Mouse (Mus musculus) brain, embryonic 14.5 days (tissue): ENCODE results near the gene Nog. TPM values are rescaled to one million over a fixed set of nuclear protein-coding genes. Genes with fewer than 3 reads are reported as not detected.

Source experiments
- DNase-seq: peaks from one replicate; pipeline ENCODE4 v3.0.0-alpha.2; 2011; ENCODE audit warnings: low read depth
- CTCF ChIP-seq: fragments of 200-500 bp; IDR thresholded peaks from 2 replicates; pipeline ENCODE4 v1.5.1; 2012; ENCODE audit warnings: inconsistent platforms, mild to moderate bottlenecking, moderate library complexity, borderline replicate concordance; ENCODE audit not compliant: insufficient read depth, insufficient read length; ENCODE audit errors: extremely low read depth
- POLR2A ChIP-seq: fragments of 200-500 bp; IDR thresholded peaks from 2 replicates; pipeline ENCODE4 v1.6.1; 2012; ENCODE audit warnings: mild to moderate bottlenecking, inconsistent platforms, borderline replicate concordance; ENCODE audit not compliant: poor library complexity, insufficient read depth, insufficient read length, severe bottlenecking; ENCODE audit errors: extremely low read depth
- polyA plus RNA-seq: library from polyadenylated mRNA; depleted of rRNA; stranded (reverse); fragments of >200 nt; gene quantifications from 2 replicates; pipeline ENCODE4 v1.2.3, GENCODE M21; 2012; rRNA removed

The Nog gene
- polyA plus RNA-seq: 8.8 and 10.5 TPM in 2 replicates

GRCm38 (mm10) chr11:89302056-89302815 is at the start of gene Nog:
Nog (minus strand) TSS chr11:89302332.
- TF ChIP-seq CTCF: no peak
- TF ChIP-seq POLR2A: no peak
- DNase-seq: peak; percentile 94

GRCm38 (mm10) chr11:89340238-89340637 is 38.1 kb upstream of the Nog start:
- no peak for TF ChIP-seq CTCF
- DNase-seq: peak; percentile 72

GRCm38 (mm10) chr11:89339783-89340182 is 37.7 kb upstream of the Nog start:
- DNase-seq: no peak
- no peak for TF ChIP-seq POLR2A
- TF ChIP-seq CTCF: no peak

GRCm38 (mm10) chr11:89337910-89338309 is 35.8 kb upstream of the Nog start:
- TF ChIP-seq CTCF: no peak
- no peak for TF ChIP-seq POLR2A
- DNase-seq: no peak

GRCm38 (mm10) chr11:89327089-89327881 is 25.2 kb upstream of the Nog start:
- peak; percentile 64 for DNase-seq

GRCm38 (mm10) chr11:89321775-89322174 is 19.6 kb upstream of the Nog start:
- DNase-seq: no peak
- TF ChIP-seq POLR2A (no peak), CTCF (no peak)

More at GRCm38 (mm10) chr11:89327089-89327881, 25.2 kb upstream of the Nog start:
- TF ChIP-seq CTCF (no peak), POLR2A (no peak)

- peak; percentile 36 for DNase-seq
Observed at GRCm38 (mm10) chr11:89319675-89320074, 17.5 kb upstream of the Nog start.

GRCm38 (mm10) chr11:89318324-89318723 is 16.2 kb upstream of the Nog start:
- TF ChIP-seq POLR2A: no peak
- no peak for TF ChIP-seq CTCF

More at GRCm38 (mm10) chr11:89319675-89320074, 17.5 kb upstream of the Nog start:
- TF ChIP-seq POLR2A (no peak), CTCF (no peak)

GRCm38 (mm10) chr11:89317757-89318156 is 15.6 kb upstream of the Nog start:
- peak; percentile 57 for DNase-seq
- TF ChIP-seq POLR2A (no peak), CTCF (no peak)

More at GRCm38 (mm10) chr11:89318324-89318723, 16.2 kb upstream of the Nog start:
- DNase-seq: peak; percentile 84

GRCm38 (mm10) chr11:89314374-89314773 is 12.2 kb upstream of the Nog start:
- TF ChIP-seq CTCF (no peak), POLR2A (no peak)
- no peak for DNase-seq

GRCm38 (mm10) chr11:89312378-89312777 is 10.2 kb upstream of the Nog start:
- peak; percentile 41 for DNase-seq
- TF ChIP-seq CTCF (no peak), POLR2A (no peak)
